Mouse (Mus musculus) midbrain, postnatal 0 days (tissue): ENCODE measurements at regions not wholly inside any gene's neighbourhood (a gene's known extent, or its start where the extent isn't known, plus 50 kb on each side); places are given as distances from the start of the nearest gene placed in this dataset.

Source experiments
- ATAC-seq: fragments of 200-750 bp; cut with Nextera tagmentation; 2 replicates; pipeline ENCODE4 v1.8.0; 2017; ENCODE audit warnings: moderate number of reproducible peaks, mild to moderate bottlenecking, moderate TSS enrichment, moderate library complexity; ENCODE audit not compliant: low FRiP score
- DNase-seq: peaks from one replicate; pipeline ENCODE4 v3.0.0-alpha.2; 2015; ENCODE audit warnings: low spot score
- H3K27ac ChIP-seq: fragments of 300-500 bp; sonication (generic); 2 replicates; pipeline ENCODE4 v1.5.1; 2014; ENCODE audit warnings: low read depth, mild to moderate bottlenecking, low read length, mixed read lengths
- H3K27me3 ChIP-seq: fragments of 300-500 bp; sonication (generic); 2 replicates; pipeline ENCODE4 v1.6.1; 2014; ENCODE audit warnings: low read length, control low read depth, mixed read lengths; ENCODE audit not compliant: insufficient read depth
- H3K36me3 ChIP-seq: fragments of 300-500 bp; sonication (generic); 2 replicates; pipeline ENCODE4 v1.6.1; 2014; ENCODE audit warnings: low read length, control low read depth, mixed read lengths; ENCODE audit not compliant: insufficient read depth
- H3K4me1 ChIP-seq: fragments of 300-500 bp; sonication (generic); 2 replicates; pipeline ENCODE4 v1.6.1; 2014; ENCODE audit warnings: mild to moderate bottlenecking, control low read depth, antibody characterized with exemption, low read length, mixed read lengths; ENCODE audit not compliant: insufficient read depth
- H3K4me2 ChIP-seq: fragments of 300-500 bp; sonication (generic); 2 replicates; pipeline ENCODE4 v1.6.1; 2014; ENCODE audit warnings: low read depth, mild to moderate bottlenecking, low read length, mixed read lengths; ENCODE audit not compliant: poor library complexity, severe bottlenecking
- H3K4me3 ChIP-seq: fragments of 300-500 bp; sonication (generic); 2 replicates; pipeline ENCODE4 v1.5.1; 2014; ENCODE audit warnings: low read depth, mild to moderate bottlenecking, low read length, moderate library complexity
- H3K9ac ChIP-seq: fragments of 300-500 bp; sonication (generic); replicated peaks from 2 replicates; pipeline ENCODE4 v1.6.1; 2014; ENCODE audit warnings: mild to moderate bottlenecking, low read length, moderate library complexity, mixed read lengths; ENCODE audit not compliant: poor library complexity, severe bottlenecking
- H3K9me3 ChIP-seq: fragments of 300-500 bp; sonication (generic); 2 replicates; pipeline ENCODE4 v1.6.1; 2016; ENCODE audit warnings: low read length, control low read depth
- CTCF ChIP-seq: IDR thresholded peaks from 2 replicates; pipeline ENCODE4 v1.5.1; 2016; ENCODE audit warnings: antibody characterized with exemption, mild to moderate bottlenecking
- WGBS: fragments of 180-500 bp; shearing (Covaris S2); extraction: QIAGEN DNeasy Blood & Tissue Kit; methylation state at CpG from one replicate; pipeline ENCODE4 v1.1.7; 2014; 5-methylcytosine and 5-hydroxymethylcytosine counted together

DNA sequence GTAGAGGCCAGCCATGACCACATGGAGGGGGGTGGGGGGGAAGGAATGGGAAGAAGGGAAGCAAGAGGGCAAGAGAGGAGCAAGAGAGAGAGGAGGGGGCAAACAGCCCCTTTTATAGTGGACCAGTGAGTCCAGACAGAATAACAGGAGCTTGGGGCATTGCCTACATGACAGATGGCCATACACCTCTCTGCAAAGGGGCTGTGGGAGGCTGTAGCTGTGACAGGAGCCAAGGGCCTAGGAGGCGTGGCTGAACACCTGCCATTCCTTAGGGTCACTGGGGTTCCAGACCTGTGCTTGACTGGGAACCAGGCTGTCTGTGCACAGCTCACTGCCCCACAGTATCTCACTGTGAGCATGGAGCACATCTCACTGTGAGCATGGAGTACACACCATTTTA, 157.0 kb upstream of the Ipo5 start:
- no peaks in the 10 kb centered on the region for H3K36me3 ChIP-seq
- no peak for ATAC-seq
- no peaks in the 10 kb centered on the region for H3K9me3 ChIP-seq
- DNase-seq: no peak
- no peak for TF ChIP-seq CTCF
- H3K27ac ChIP-seq: no peak overlapping the region
- H3K9ac ChIP-seq: no peak overlapping the region
- H3K4me1 ChIP-seq: 0 out of 2 replicates have a peak, but pooled peaks cover 2% of the 10 kb centered on the region
- 78% methylated on average over 1 of the region's 1 CpGs for WGBS
- no peaks in the 10 kb centered on the region for H3K27me3 ChIP-seq
- no peak overlapping the region for H3K4me2 ChIP-seq
- no peak overlapping the region for H3K4me3 ChIP-seq

DNA sequence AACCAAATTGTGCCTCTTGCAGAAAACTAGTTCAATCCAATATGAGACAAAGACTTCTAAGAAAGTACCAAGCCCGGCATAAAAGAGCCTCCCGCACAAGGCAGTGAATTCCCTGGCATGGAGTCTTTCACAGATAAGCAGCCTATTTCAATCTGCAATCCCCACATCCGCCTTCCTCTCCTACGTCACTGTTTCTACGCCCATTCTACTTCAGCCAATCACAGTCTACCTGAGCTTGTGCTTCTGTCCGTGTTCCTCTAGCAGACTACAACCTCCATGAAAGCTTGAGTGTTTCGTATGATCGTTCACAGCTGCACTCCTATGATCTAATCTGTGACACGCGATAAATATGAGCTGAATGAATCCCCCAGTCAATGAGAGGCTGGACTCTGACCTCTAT, 155.6 kb upstream of the Ipo5 start:
- Histone ChIP-seq H3K4me1 (0 out of 2 replicates have a peak, but pooled peaks cover 2% of the 10 kb centered on the region), H3K4me3 (no peak overlapping the region), H3K9me3 (no peaks in the 10 kb centered on the region), H3K27me3 (no peaks in the 10 kb centered on the region), H3K4me2 (no peak overlapping the region), H3K27ac (no peak overlapping the region), H3K36me3 (no peaks in the 10 kb centered on the region), H3K9ac (no peak overlapping the region)
- DNase-seq (no peak), ATAC-seq (no peak)
- 74% methylated on average over 10 of the region's 10 CpGs for WGBS
- TF ChIP-seq CTCF: no peak

DNA sequence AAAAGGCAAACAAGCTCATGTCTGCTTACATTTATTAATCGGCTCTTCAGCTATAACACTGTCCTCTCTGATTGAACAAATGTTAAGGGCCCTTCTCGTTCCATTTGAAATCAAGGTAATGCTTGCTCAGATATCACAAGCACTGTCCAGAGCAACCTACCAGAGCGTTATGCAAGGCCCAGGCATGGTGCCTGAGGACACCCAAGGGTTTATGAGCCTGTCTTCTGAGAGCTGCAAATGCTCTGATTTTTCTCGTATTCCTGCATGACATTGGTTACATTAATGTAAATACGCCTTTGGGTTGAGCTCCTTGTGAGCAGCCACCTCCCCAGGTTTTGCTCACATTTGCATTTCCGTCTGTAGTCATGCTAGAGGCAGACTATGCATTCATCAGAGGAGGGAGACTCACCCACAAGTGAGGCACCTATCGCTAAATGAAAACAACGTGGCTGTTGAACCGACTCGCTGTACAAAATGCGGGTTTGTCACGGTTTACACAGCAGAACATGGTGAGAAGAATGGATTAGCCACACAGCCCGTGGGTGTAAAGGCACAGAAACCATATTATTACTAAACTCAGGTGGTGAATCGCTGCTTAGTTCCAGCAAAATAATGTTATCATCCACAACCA, 152.7 kb upstream of the Ipo5 start:
- Histone ChIP-seq H3K36me3 (no peaks in the 10 kb centered on the region), H3K9ac (no peak overlapping the region), H3K9me3 (no peaks in the 10 kb centered on the region), H3K27me3 (no peaks in the 10 kb centered on the region), H3K4me1 (0 out of 2 replicates have a peak, but pooled peaks cover 2% of the 10 kb centered on the region), H3K4me2 (no peak overlapping the region), H3K27ac (no peak overlapping the region), H3K4me3 (no peak overlapping the region)
- DNase-seq (no peak), ATAC-seq (no peak)
- TF ChIP-seq CTCF: no peak
- WGBS: 61% methylated on average over 14 of the region's 14 CpGs

DNA sequence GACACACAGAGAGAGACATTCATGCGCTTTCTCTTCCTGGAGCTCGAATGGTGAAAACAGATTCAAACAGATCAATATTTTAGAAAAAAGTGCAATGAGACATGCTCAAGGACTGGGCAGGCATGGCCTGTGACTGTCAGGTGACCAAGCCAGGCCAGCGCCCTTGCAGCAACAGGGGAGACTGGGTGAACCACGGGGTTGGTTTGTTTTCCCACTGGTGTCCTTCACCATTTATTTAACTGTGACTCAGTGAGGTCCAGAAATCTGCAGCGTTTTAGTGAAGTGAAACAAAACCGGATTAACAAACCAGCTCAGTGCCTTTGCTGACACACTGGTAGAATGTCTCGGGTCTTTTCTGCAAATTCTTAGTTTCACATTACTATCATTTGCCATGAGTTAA, 148.9 kb upstream of the Ipo5 start:
- 0 out of 2 replicates have a peak, but pooled peaks cover 2% of the 10 kb centered on the region for H3K4me1 ChIP-seq
- H3K36me3 ChIP-seq: no peaks in the 10 kb centered on the region
- whole genome bisulfite sequencing: 72% methylated on average over 7 of the region's 7 CpGs
- H3K4me3 ChIP-seq: no peak overlapping the region
- no peak for DNase-seq
- H3K9me3 ChIP-seq: no peaks in the 10 kb centered on the region
- H3K4me2 ChIP-seq: no peak overlapping the region
- TF ChIP-seq CTCF: no peak
- ATAC-seq: no peak
- no peak overlapping the region for H3K27ac ChIP-seq
- no peaks in the 10 kb centered on the region for H3K27me3 ChIP-seq
- H3K9ac ChIP-seq: no peak overlapping the region

DNA sequence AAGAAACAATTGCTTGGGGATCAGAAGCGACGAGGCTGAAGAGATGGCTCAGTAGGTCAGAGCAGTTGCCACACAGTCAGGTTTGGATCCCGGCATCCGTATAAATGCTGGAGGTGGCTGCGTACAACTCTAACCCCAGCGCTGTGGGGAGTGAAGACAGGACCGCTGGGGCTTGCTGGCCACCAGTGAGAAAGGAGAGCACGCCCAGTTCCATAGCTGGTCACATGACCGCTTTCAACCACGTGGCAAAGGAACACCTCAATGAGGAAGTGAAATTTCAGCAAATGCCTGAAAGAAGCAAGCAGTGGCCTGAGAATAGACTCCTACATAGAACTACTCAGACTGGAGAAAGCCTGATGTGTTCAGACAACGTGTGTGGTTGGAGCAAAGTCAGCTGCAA, 148.3 kb upstream of the Ipo5 start:
- WGBS: 69% methylated on average over 11 of the region's 11 CpGs
- no peaks in the 10 kb centered on the region for H3K36me3 ChIP-seq
- no peak overlapping the region for H3K4me2 ChIP-seq
- no peaks in the 10 kb centered on the region for H3K9me3 ChIP-seq
- ATAC-seq: no peak
- H3K9ac ChIP-seq: no peak overlapping the region
- no peaks in the 10 kb centered on the region for H3K27me3 ChIP-seq
- no peak for DNase-seq
- H3K4me1 ChIP-seq: 0 out of 2 replicates have a peak, but pooled peaks cover 2% of the 10 kb centered on the region
- H3K27ac ChIP-seq: no peak overlapping the region
- no peak overlapping the region for H3K4me3 ChIP-seq
- TF ChIP-seq CTCF: no peak

DNA sequence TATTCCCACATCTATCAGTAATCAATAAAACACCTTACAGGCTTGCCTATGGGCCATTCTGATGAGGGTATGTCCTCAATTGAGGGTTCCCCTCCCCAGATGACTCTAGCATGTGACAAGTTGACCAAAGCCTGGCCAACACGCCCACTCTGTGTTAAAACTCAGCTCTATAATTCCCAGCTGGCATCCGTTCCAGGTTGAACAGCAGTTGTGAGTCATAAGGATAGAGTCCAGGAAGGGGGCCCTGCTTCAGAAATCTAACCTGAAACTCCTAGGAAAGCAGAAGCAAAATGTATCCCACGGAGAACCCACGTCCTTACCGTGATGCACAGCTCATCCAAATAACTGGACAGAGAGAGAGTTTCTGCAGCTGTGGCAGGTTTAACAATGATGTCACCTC, 147.2 kb upstream of the Ipo5 start:
- DNase-seq (no peak), ATAC-seq (0 out of 2 replicates have a peak, but pooled peaks have one; percentile 16)
- Histone ChIP-seq H3K9ac (no peak overlapping the region), H3K4me1 (no peaks in the 10 kb centered on the region), H3K36me3 (no peaks in the 10 kb centered on the region), H3K9me3 (no peaks in the 10 kb centered on the region), H3K4me2 (no peak overlapping the region), H3K27ac (no peak overlapping the region), H3K4me3 (no peak overlapping the region), H3K27me3 (no peaks in the 10 kb centered on the region)
- no peak for TF ChIP-seq CTCF
- 88% methylated on average over 5 of the region's 5 CpGs for WGBS
